Mouse (Mus musculus): ENCODE measurements around the gene Krt1. TPM values are rescaled to one million over a fixed set of nuclear protein-coding genes. Genes with fewer than 3 reads are reported as not detected.

Krt1 gene
- 11.9 and 12.2 TPM in 2 replicates for polyA plus RNA-seq (2014; fragmentation: Nextera tagmentation; extraction: Ambion mirVana)

GRCm38 (mm10) chr15:101850694-101851093 lies at the start of gene Krt1:
Krt1 (minus strand) TSS chr15:101850794.
- Histone ChIP-seq H3K27me3 (ENCODE audit: control insufficient read depth, insufficient read depth, low read length) (no peaks in the 10 kb centered on the region), H3K9me3 (ENCODE audit: control insufficient read depth, low read length) (no peaks in the 10 kb centered on the region), H3K4me3 (replicated peaks; ENCODE audit: low read length) (no peak within 1 kb of the TSS), H3K27ac (no peak within 1 kb of the TSS), H3K9ac (no peak within 1 kb of the TSS), H3K4me1 (replicated peaks; ENCODE audit: control insufficient read depth, insufficient read depth, low read length) (peaks cover 3% of the 10 kb centered on the region; the same call in 1 of the 2 replicates), H3K4me2 (replicated peaks) (no peak within 1 kb of the TSS), H3K36me3 (replicated peaks; ENCODE audit: control insufficient read depth, insufficient read depth) (no peaks in the 10 kb centered on the region)
- ATAC-seq (ENCODE audit: low FRiP score) (no peak), DNase-seq (ENCODE audit: low spot score) (no peak)
- 93% methylated on average over 6 of the region's 6 CpGs for WGBS

DNA sequence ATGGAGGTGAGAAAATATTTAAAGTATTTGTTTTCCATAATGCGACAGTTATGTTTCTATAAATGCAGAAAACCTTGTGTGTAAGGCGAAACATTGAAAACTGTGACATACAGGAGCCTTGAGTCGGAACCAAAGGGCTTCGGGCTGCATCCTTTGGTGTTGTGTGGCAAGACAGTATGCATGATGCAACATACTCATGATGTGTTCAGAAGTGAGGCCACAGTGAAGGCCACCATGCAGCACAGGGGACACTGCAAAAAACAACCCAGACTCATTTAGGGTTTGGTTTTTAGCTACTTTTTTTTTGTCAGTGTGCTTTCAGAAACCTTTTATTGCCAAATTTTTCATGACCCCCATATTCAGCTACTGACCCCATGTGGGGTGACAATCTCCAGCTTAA lies 44.6 kb upstream of the Krt1 start:
- Histone ChIP-seq H3K9ac (no peak overlapping the region), H3K36me3 (replicated peaks; ENCODE audit: control insufficient read depth, insufficient read depth) (no peaks in the 10 kb centered on the region), H3K4me1 (replicated peaks; ENCODE audit: control insufficient read depth, insufficient read depth, low read length) (no peaks in the 10 kb centered on the region), H3K9me3 (ENCODE audit: control insufficient read depth, low read length) (no peaks in the 10 kb centered on the region), H3K27me3 (ENCODE audit: control insufficient read depth, insufficient read depth, low read length) (no peaks in the 10 kb centered on the region), H3K4me2 (replicated peaks) (no peak overlapping the region), H3K27ac (no peak overlapping the region), H3K4me3 (replicated peaks; ENCODE audit: low read length) (no peak overlapping the region)
- DNase-seq (ENCODE audit: low spot score) (no peak), ATAC-seq (ENCODE audit: low FRiP score) (no peak)
- WGBS = 95% methylated on average over 4 of the region's 4 CpGs

- Histone ChIP-seq H3K27ac (no peak within 1 kb of the TSS), H3K9ac (no peak within 1 kb of the TSS), H3K27me3 (ENCODE audit: control insufficient read depth, insufficient read depth, low read length) (no peaks in the 10 kb centered on the region), H3K4me3 (replicated peaks; ENCODE audit: low read length) (no peak within 1 kb of the TSS), H3K4me1 (replicated peaks; ENCODE audit: control insufficient read depth, insufficient read depth, low read length) (no peaks in the 10 kb centered on the region), H3K36me3 (replicated peaks; ENCODE audit: control insufficient read depth, insufficient read depth) (no peaks in the 10 kb centered on the region), H3K9me3 (ENCODE audit: control insufficient read depth, low read length) (no peaks in the 10 kb centered on the region), H3K4me2 (replicated peaks) (no peak within 1 kb of the TSS)
- no peak for ATAC-seq (ENCODE audit: low FRiP score)
- WGBS = 66% methylated on average over 4 of the region's 4 CpGs
- DNase-seq (ENCODE audit: low spot score) = no peak
Observed at GRCm38 (mm10) chr15:101892820-101893219, 42.2 kb upstream of the Krt1 start, which contains the start of gene Krt76. Krt76 (minus strand) TSS chr15:101892920.

DNA sequence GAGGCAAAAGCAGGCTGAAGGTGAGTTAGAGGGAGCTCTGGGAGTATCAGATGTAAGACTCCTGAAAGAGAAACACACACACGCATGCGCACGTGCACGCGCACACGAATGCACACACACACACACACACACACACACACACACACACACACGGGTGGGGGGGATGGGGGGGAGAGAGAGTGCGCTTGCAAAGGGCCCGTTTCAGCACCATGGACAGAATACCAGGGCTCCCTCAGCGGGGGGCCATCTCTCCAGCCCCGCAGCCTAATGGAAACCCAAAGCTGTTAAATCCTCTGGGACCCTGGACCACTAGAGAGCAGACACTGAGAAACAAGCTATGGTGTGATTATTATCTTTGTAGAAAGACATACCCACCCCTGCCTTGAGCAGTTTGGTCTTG lies 29.2 kb upstream of the Krt1 start:
- ATAC-seq (ENCODE audit: low FRiP score) (no peak), DNase-seq (ENCODE audit: low spot score) (no peak)
- Histone ChIP-seq H3K9ac (no peak overlapping the region), H3K9me3 (ENCODE audit: control insufficient read depth, low read length) (no peaks in the 10 kb centered on the region), H3K36me3 (replicated peaks; ENCODE audit: control insufficient read depth, insufficient read depth) (no peaks in the 10 kb centered on the region), H3K4me2 (replicated peaks) (no peak overlapping the region; the same call in 1 of the 2 replicates), H3K4me3 (replicated peaks; ENCODE audit: low read length) (no peak overlapping the region), H3K27ac (no peak overlapping the region), H3K4me1 (replicated peaks; ENCODE audit: control insufficient read depth, insufficient read depth, low read length) (no peaks in the 10 kb centered on the region), H3K27me3 (ENCODE audit: control insufficient read depth, insufficient read depth, low read length) (no peaks in the 10 kb centered on the region)
- 28% methylated on average over 11 of the region's 11 CpGs for WGBS

- no peak overlapping the region for H3K9ac ChIP-seq
- 65% methylated on average over 2 of the region's 2 CpGs for WGBS
- no peak overlapping the region for H3K4me2 ChIP-seq (replicated peaks)
- ATAC-seq (ENCODE audit: low FRiP score) (no peak), DNase-seq (ENCODE audit: low spot score) (no peak)
- no peaks in the 10 kb centered on the region for H3K36me3 ChIP-seq (replicated peaks; ENCODE audit: control insufficient read depth, insufficient read depth)
- no peaks in the 10 kb centered on the region for H3K9me3 ChIP-seq (ENCODE audit: control insufficient read depth, low read length)
- H3K27ac ChIP-seq = no peak overlapping the region
- no peak overlapping the region for H3K4me3 ChIP-seq (replicated peaks; ENCODE audit: low read length)
- H3K27me3 ChIP-seq (ENCODE audit: control insufficient read depth, insufficient read depth, low read length) = no peaks in the 10 kb centered on the region
- H3K4me1 ChIP-seq (replicated peaks; ENCODE audit: control insufficient read depth, insufficient read depth, low read length) = no peaks in the 10 kb centered on the region
Observed at GRCm38 (mm10) chr15:101878041-101878440, 27.4 kb upstream of the Krt1 start.

DNA sequence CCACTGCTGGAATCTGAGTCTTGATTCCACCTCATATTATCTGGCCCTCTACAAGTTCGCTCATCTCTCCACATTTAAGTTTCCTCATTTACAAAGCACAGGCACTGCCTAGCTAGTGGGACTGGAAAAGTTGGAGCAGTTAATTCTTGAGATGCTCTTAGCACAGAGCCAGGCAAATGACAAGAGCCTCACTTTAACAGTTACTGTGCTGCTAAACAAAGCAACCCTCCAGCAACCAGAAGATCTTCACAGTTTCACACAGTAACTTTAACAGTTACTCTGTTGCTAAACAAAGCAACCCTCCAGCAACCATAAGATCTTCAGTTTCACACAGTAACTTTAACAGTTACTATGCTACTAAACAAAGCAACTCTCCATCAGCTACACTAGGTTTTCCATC lies 23.8 kb upstream of the Krt1 start:
- H3K27me3 ChIP-seq (ENCODE audit: control insufficient read depth, insufficient read depth, low read length) = no peaks in the 10 kb centered on the region
- H3K36me3 ChIP-seq (replicated peaks; ENCODE audit: control insufficient read depth, insufficient read depth) = no peaks in the 10 kb centered on the region
- no peak overlapping the region for H3K4me3 ChIP-seq (replicated peaks; ENCODE audit: low read length)
- H3K27ac ChIP-seq = no peak overlapping the region
- H3K4me2 ChIP-seq (replicated peaks) = no peak overlapping the region
- H3K4me1 ChIP-seq (replicated peaks; ENCODE audit: control insufficient read depth, insufficient read depth, low read length) = peaks cover 4% of the 10 kb centered on the region
- H3K9ac ChIP-seq = no peak overlapping the region
- ATAC-seq (ENCODE audit: low FRiP score) = no peak
- H3K9me3 ChIP-seq (ENCODE audit: control insufficient read depth, low read length) = no peaks in the 10 kb centered on the region
- WGBS = 89% methylated on average over 1 of the region's 1 CpGs
- no peak for DNase-seq (ENCODE audit: low spot score)

DNA sequence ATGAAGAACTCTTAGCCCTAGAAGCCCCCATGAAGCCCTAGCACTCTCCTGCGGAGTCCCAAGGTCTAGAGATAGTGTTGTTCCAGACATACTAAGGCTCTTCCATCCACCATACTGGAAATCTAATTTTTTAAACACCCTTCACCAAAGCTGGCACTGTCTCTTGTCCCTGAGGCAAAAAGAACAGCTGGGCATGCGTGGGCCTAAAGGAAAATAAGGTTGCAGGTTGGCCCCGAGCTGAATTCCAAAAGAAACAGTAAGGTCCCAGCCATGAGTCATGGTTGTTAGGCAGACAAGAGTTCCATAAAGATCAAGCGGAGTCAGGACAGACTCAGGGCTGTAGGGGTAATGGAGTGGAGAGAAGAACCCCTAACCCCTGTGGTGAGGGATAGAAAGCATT lies 22.6 kb upstream of the Krt1 start:
- 52% methylated on average over 4 of the region's 4 CpGs for WGBS
- H3K4me3 ChIP-seq (replicated peaks; ENCODE audit: low read length) = no peak overlapping the region
- H3K4me1 ChIP-seq (replicated peaks; ENCODE audit: control insufficient read depth, insufficient read depth, low read length) = peaks cover 7% of the 10 kb centered on the region
- no peak overlapping the region for H3K9ac ChIP-seq
- no peak overlapping the region for H3K4me2 ChIP-seq (replicated peaks)
- H3K27ac ChIP-seq = no peak overlapping the region
- ATAC-seq (ENCODE audit: low FRiP score) (no peak), DNase-seq (ENCODE audit: low spot score) (no peak)
- H3K9me3 ChIP-seq (ENCODE audit: control insufficient read depth, low read length) = no peaks in the 10 kb centered on the region
- H3K36me3 ChIP-seq (replicated peaks; ENCODE audit: control insufficient read depth, insufficient read depth) = no peaks in the 10 kb centered on the region
- H3K27me3 ChIP-seq (ENCODE audit: control insufficient read depth, insufficient read depth, low read length) = no peaks in the 10 kb centered on the region

- Histone ChIP-seq H3K27ac (0 out of 2 replicates have a peak within 1 kb of the TSS, but pooled peaks have one; percentile 26), H3K9ac (no peak within 1 kb of the TSS), H3K27me3 (ENCODE audit: control insufficient read depth, insufficient read depth, low read length) (no peaks in the 10 kb centered on the region), H3K4me2 (replicated peaks) (no peak within 1 kb of the TSS), H3K9me3 (ENCODE audit: control insufficient read depth, low read length) (no peaks in the 10 kb centered on the region), H3K4me3 (replicated peaks; ENCODE audit: low read length) (no peak within 1 kb of the TSS), H3K36me3 (replicated peaks; ENCODE audit: control insufficient read depth, insufficient read depth) (no peaks in the 10 kb centered on the region), H3K4me1 (replicated peaks; ENCODE audit: control insufficient read depth, insufficient read depth, low read length) (peaks cover 7% of the 10 kb centered on the region)
- DNase-seq (ENCODE audit: low spot score) (peak; percentile 57), ATAC-seq (ENCODE audit: low FRiP score) (no peak)
- WGBS = 35% methylated on average over 6 of the region's 6 CpGs
Observed at GRCm38 (mm10) chr15:101869431-101869830, 18.8 kb upstream of the Krt1 start, which contains the start of gene Krt77. Krt77 (minus strand) TSS chr15:101869705.

GRCm38 (mm10) chr15:101866754-101867153 lies 16.2 kb upstream of the Krt1 start:
- Histone ChIP-seq H3K4me1 (replicated peaks; ENCODE audit: control insufficient read depth, insufficient read depth, low read length) (peaks cover 7% of the 10 kb centered on the region), H3K9ac (no peak overlapping the region), H3K36me3 (replicated peaks; ENCODE audit: control insufficient read depth, insufficient read depth) (no peaks in the 10 kb centered on the region), H3K4me2 (replicated peaks) (no peak overlapping the region), H3K9me3 (ENCODE audit: control insufficient read depth, low read length) (no peaks in the 10 kb centered on the region), H3K4me3 (replicated peaks; ENCODE audit: low read length) (no peak overlapping the region), H3K27me3 (ENCODE audit: control insufficient read depth, insufficient read depth, low read length) (no peaks in the 10 kb centered on the region), H3K27ac (no peak overlapping the region)
- DNase-seq (ENCODE audit: low spot score) = no peak
- 85% methylated on average over 7 of the region's 7 CpGs for WGBS
- no peak for ATAC-seq (ENCODE audit: low FRiP score)

Data from hindbrain, embryonic 14.5 days (tissue).